Mouse (Mus musculus): Measurements from ENCODE around the gene Macrod2.

Gene Macrod2

GRCm38 (mm10) chr2:141672814-141673213 is 1277.7 kb downstream of the Macrod2 start:
- DNase-seq (ENCODE audit: low read depth, low spot score), result no peak

GRCm38 (mm10) chr2:141673405-141673804 is 1278.3 kb downstream of the Macrod2 start:
- DNase-seq (ENCODE audit: low read depth, low spot score), result no peak

- DNase-seq (ENCODE audit: low read depth, low spot score), result no peak
These were observed 1302.4 kb downstream of the Macrod2 start for GRCm38 (mm10) chr2:141697541-141697940.

GRCm38 (mm10) chr2:141698320-141698719 is 1303.2 kb downstream of the Macrod2 start:
- DNase-seq (ENCODE audit: low read depth, low spot score), result no peak

- no peak for DNase-seq (ENCODE audit: low read depth, low spot score)
These were observed 1305.8 kb downstream of the Macrod2 start for GRCm38 (mm10) chr2:141700759-141701452.

GRCm38 (mm10) chr2:141711785-141712184 is 1316.7 kb downstream of the Macrod2 start:
- no peak for DNase-seq (ENCODE audit: low read depth, low spot score)

- no peak for DNase-seq (ENCODE audit: low read depth, low spot score)
These were observed 1317.2 kb downstream of the Macrod2 start for GRCm38 (mm10) chr2:141712265-141712664.

- no peak for DNase-seq (ENCODE audit: low read depth, low spot score)
These were observed 1320.0 kb downstream of the Macrod2 start for GRCm38 (mm10) chr2:141715061-141715460.

GRCm38 (mm10) chr2:141722531-141722930 is 1327.4 kb downstream of the Macrod2 start:
- no peak for DNase-seq (ENCODE audit: low read depth, low spot score)

- no peak for DNase-seq (ENCODE audit: low read depth, low spot score)
These were observed 1333.9 kb downstream of the Macrod2 start for GRCm38 (mm10) chr2:141728998-141729397.

GRCm38 (mm10) chr2:141736685-141737456 is 1341.8 kb downstream of the Macrod2 start:
- DNase-seq (ENCODE audit: low read depth, low spot score), result no peak

GRCm38 (mm10) chr2:141738702-141739101 is 1343.6 kb downstream of the Macrod2 start:
- peak; percentile 38 for DNase-seq (ENCODE audit: low read depth, low spot score)

GRCm38 (mm10) chr2:141740318-141740717 is 1345.2 kb downstream of the Macrod2 start:
- DNase-seq (ENCODE audit: low read depth, low spot score), result no peak

GRCm38 (mm10) chr2:141800236-141800635 is 1405.1 kb downstream of the Macrod2 start:
- no peak for DNase-seq (ENCODE audit: low read depth, low spot score)

GRCm38 (mm10) chr2:141800909-141801308 is 1405.8 kb downstream of the Macrod2 start:
- no peak for DNase-seq (ENCODE audit: low read depth, low spot score)

- no peak for DNase-seq (ENCODE audit: low read depth, low spot score)
These were observed 1421.2 kb downstream of the Macrod2 start for GRCm38 (mm10) chr2:141816266-141816665.

GRCm38 (mm10) chr2:141817546-141818180 is 1422.6 kb downstream of the Macrod2 start:
- DNase-seq (ENCODE audit: low read depth, low spot score), result no peak

- no peak for DNase-seq (ENCODE audit: low read depth, low spot score)
These were observed 1425.7 kb downstream of the Macrod2 start for GRCm38 (mm10) chr2:141820795-141821194.

GRCm38 (mm10) chr2:141825606-141826495 is 1430.7 kb downstream of the Macrod2 start:
- DNase-seq (ENCODE audit: low read depth, low spot score), result no peak

- DNase-seq (ENCODE audit: low read depth, low spot score), result no peak
These were observed 1435.4 kb downstream of the Macrod2 start for GRCm38 (mm10) chr2:141830496-141830895.

- DNase-seq (ENCODE audit: low read depth, low spot score), result no peak
These were observed 1436.4 kb downstream of the Macrod2 start for GRCm38 (mm10) chr2:141831515-141831914.

Measured in retina, postnatal 7 days (tissue).